Mouse (Mus musculus) hindbrain, embryonic 10.5 days (tissue): ENCODE measurements at regions not wholly inside any gene's neighbourhood (a gene's known extent, or its start where the extent isn't known, plus 50 kb on each side); places are given as distances from the start of the nearest gene placed in this dataset.

Experiments used
- DNase-seq: peaks from one replicate; pipeline ENCODE4 v3.0.0-alpha.2; 2017; ENCODE audit warnings: low spot score
- H3K27ac ChIP-seq: fragments of 300-500 bp; sonication (generic); 2 replicates; pipeline ENCODE4 v1.5.1; 2016; ENCODE audit warnings: mild to moderate bottlenecking, moderate library complexity
- H3K27me3 ChIP-seq: fragments of 300-500 bp; sonication (generic); 2 replicates; pipeline ENCODE4 v1.6.1; 2016; ENCODE audit warnings: mild to moderate bottlenecking; ENCODE audit not compliant: poor library complexity, insufficient read depth, severe bottlenecking
- H3K36me3 ChIP-seq: fragments of 300-500 bp; sonication (generic); 2 replicates; pipeline ENCODE4 v1.6.1; 2016; ENCODE audit warnings: mild to moderate bottlenecking, moderate library complexity
- H3K4me1 ChIP-seq: fragments of 300-500 bp; sonication (generic); replicated peaks from 2 replicates; pipeline ENCODE4 v1.6.1; 2016; ENCODE audit warnings: mild to moderate bottlenecking
- H3K4me3 ChIP-seq: fragments of 300-500 bp; sonication (generic); 2 replicates; pipeline ENCODE4 v1.5.1; 2016; ENCODE audit warnings: mild to moderate bottlenecking, moderate library complexity
- H3K9me3 ChIP-seq: fragments of 300-500 bp; sonication (generic); 2 replicates; pipeline ENCODE4 v1.6.1; 2016; ENCODE audit warnings: mild to moderate bottlenecking, moderate library complexity
- WGBS: fragments of 180-500 bp; shearing (Covaris S2); methylation state at CpG from one replicate; pipeline ENCODE4 v1.1.7; 2016; 5-methylcytosine and 5-hydroxymethylcytosine counted together

- Histone ChIP-seq H3K9me3 (no peaks in the 10 kb centered on the region), H3K36me3 (no peaks in the 10 kb centered on the region), H3K4me3 (no peak overlapping the region), H3K27me3 (no peaks in the 10 kb centered on the region), H3K27ac (no peak overlapping the region), H3K4me1 (peaks cover 9% of the 10 kb centered on the region; the same call in 1 of the 2 replicates)
- 77% methylated on average over 1 of the region's 1 CpGs for WGBS
- DNase-seq = no peak
Observed at GRCm38 (mm10) chr13:34402631-34403030, 57.6 kb upstream of the Slc22a23 start.

GRCm38 (mm10) chr13:34401031-34401430 is 56.0 kb upstream of the Slc22a23 start:
- no peak for DNase-seq
- Histone ChIP-seq H3K4me3 (no peak overlapping the region), H3K4me1 (peaks cover 9% of the 10 kb centered on the region; the same call in 1 of the 2 replicates), H3K9me3 (no peaks in the 10 kb centered on the region), H3K27ac (no peak overlapping the region), H3K36me3 (no peaks in the 10 kb centered on the region), H3K27me3 (no peaks in the 10 kb centered on the region)
- 82% methylated on average over 2 of the region's 2 CpGs for WGBS

- Histone ChIP-seq H3K9me3 (no peaks in the 10 kb centered on the region), H3K4me3 (no peak overlapping the region), H3K4me1 (peaks cover 9% of the 10 kb centered on the region; the same call in 1 of the 2 replicates), H3K27ac (no peak overlapping the region), H3K36me3 (no peaks in the 10 kb centered on the region), H3K27me3 (no peaks in the 10 kb centered on the region)
- no peak for DNase-seq
- WGBS = 84% methylated on average over 3 of the region's 3 CpGs
Observed at GRCm38 (mm10) chr13:34398847-34399246, 53.9 kb upstream of the Slc22a23 start.

GRCm38 (mm10) chr13:34398061-34398787 is 53.2 kb upstream of the Slc22a23 start:
- peaks cover 9% of the 10 kb centered on the region; the same call in 1 of the 2 replicates for H3K4me1 ChIP-seq
- WGBS = 37% methylated on average over 10 of the region's 10 CpGs
- no peaks in the 10 kb centered on the region for H3K9me3 ChIP-seq
- peak; percentile 3 for DNase-seq
- H3K36me3 ChIP-seq = no peaks in the 10 kb centered on the region
- H3K27me3 ChIP-seq = no peaks in the 10 kb centered on the region
- no peak overlapping the region for H3K4me3 ChIP-seq
- H3K27ac ChIP-seq = peak overlapping the region; percentile 71

GRCm38 (mm10) chr13:34395504-34395903 is 50.5 kb upstream of the Slc22a23 start:
- 0 out of 2 replicates have a peak overlapping the region, but pooled peaks have one; percentile 50 for H3K27ac ChIP-seq
- H3K9me3 ChIP-seq = no peaks in the 10 kb centered on the region
- DNase-seq = no peak
- H3K27me3 ChIP-seq = no peaks in the 10 kb centered on the region
- no peak overlapping the region for H3K4me3 ChIP-seq
- H3K36me3 ChIP-seq = no peaks in the 10 kb centered on the region
- H3K4me1 ChIP-seq = peaks cover 9% of the 10 kb centered on the region; the same call in 1 of the 2 replicates

- 90% methylated on average over 1 of the region's 1 CpGs for WGBS
- Histone ChIP-seq H3K4me1 (peaks cover 9% of the 10 kb centered on the region; the same call in 1 of the 2 replicates), H3K9me3 (no peaks in the 10 kb centered on the region), H3K27me3 (no peaks in the 10 kb centered on the region), H3K36me3 (no peaks in the 10 kb centered on the region), H3K27ac (no peak overlapping the region), H3K4me3 (no peak overlapping the region)
- no peak for DNase-seq
Observed at GRCm38 (mm10) chr13:34395010-34395409, 50.0 kb upstream of the Slc22a23 start.
